Mouse (Mus musculus): ENCODE data around the gene Stpg2.
"Not testable (repeated sequence)": the region's sequence is repeated elsewhere in the genome, so short reads cannot be mapped to it uniquely, and the experiment has no call there.

Gene Stpg2

GRCm38 (mm10) chr3:139205444-139205998, at the start of gene Stpg2:
Gene Stpg2, plus strand, starts transcription at chr3:139205694.
- peak; percentile 98 for ATAC-seq (ENCODE audit: insufficient number of reproducible peaks, low FRiP score, low TSS enrichment)

- no peak for ATAC-seq (ENCODE audit: insufficient number of reproducible peaks, low FRiP score, low TSS enrichment)
Observed at GRCm38 (mm10) chr3:139162146-139162545, 43.3 kb upstream of the Stpg2 start.

- ATAC-seq (ENCODE audit: insufficient number of reproducible peaks, low FRiP score, low TSS enrichment), result no peak
Observed at GRCm38 (mm10) chr3:139162658-139163057, 42.8 kb upstream of the Stpg2 start.

GRCm38 (mm10) chr3:139168510-139169269, 36.8 kb upstream of the Stpg2 start:
- no peak for ATAC-seq (ENCODE audit: insufficient number of reproducible peaks, low FRiP score, low TSS enrichment)

GRCm38 (mm10) chr3:139169740-139170139, 35.8 kb upstream of the Stpg2 start:
- ATAC-seq (ENCODE audit: insufficient number of reproducible peaks, low FRiP score, low TSS enrichment), result no peak

GRCm38 (mm10) chr3:139176936-139177335, 28.6 kb upstream of the Stpg2 start:
- ATAC-seq (ENCODE audit: insufficient number of reproducible peaks, low FRiP score, low TSS enrichment), result no peak

- ATAC-seq (ENCODE audit: insufficient number of reproducible peaks, low FRiP score, low TSS enrichment), result no peak
Observed at GRCm38 (mm10) chr3:139191541-139191940, 14.0 kb upstream of the Stpg2 start.

GRCm38 (mm10) chr3:139193917-139194316, 11.6 kb upstream of the Stpg2 start:
- ATAC-seq (ENCODE audit: insufficient number of reproducible peaks, low FRiP score, low TSS enrichment), result no peak

GRCm38 (mm10) chr3:139198412-139198811, 7.1 kb upstream of the Stpg2 start:
- ATAC-seq (ENCODE audit: insufficient number of reproducible peaks, low FRiP score, low TSS enrichment), result no peak

- no peak for ATAC-seq (ENCODE audit: insufficient number of reproducible peaks, low FRiP score, low TSS enrichment)
Observed at GRCm38 (mm10) chr3:139200324-139200723, 5.2 kb upstream of the Stpg2 start.

GRCm38 (mm10) chr3:139216945-139217344, 11.5 kb downstream of the Stpg2 start:
- no peak for ATAC-seq (ENCODE audit: insufficient number of reproducible peaks, low FRiP score, low TSS enrichment)

GRCm38 (mm10) chr3:139225123-139225522, 19.6 kb downstream of the Stpg2 start:
- no peak for ATAC-seq (ENCODE audit: insufficient number of reproducible peaks, low FRiP score, low TSS enrichment)

GRCm38 (mm10) chr3:139226811-139227210, 21.3 kb downstream of the Stpg2 start:
- ATAC-seq (ENCODE audit: insufficient number of reproducible peaks, low FRiP score, low TSS enrichment), result no peak

GRCm38 (mm10) chr3:139245219-139245618, 39.7 kb downstream of the Stpg2 start:
- no peak for ATAC-seq (ENCODE audit: insufficient number of reproducible peaks, low FRiP score, low TSS enrichment)

- ATAC-seq (ENCODE audit: insufficient number of reproducible peaks, low FRiP score, low TSS enrichment), result no peak
Observed at GRCm38 (mm10) chr3:139246508-139246907, 41.0 kb downstream of the Stpg2 start.

- not testable (repeated sequence) for ATAC-seq (ENCODE audit: insufficient number of reproducible peaks, low FRiP score, low TSS enrichment)
Observed at GRCm38 (mm10) chr3:139262359-139262758, 56.9 kb downstream of the Stpg2 start.

- no peak for ATAC-seq (ENCODE audit: insufficient number of reproducible peaks, low FRiP score, low TSS enrichment)
Observed at GRCm38 (mm10) chr3:139297909-139298308, 92.4 kb downstream of the Stpg2 start.

GRCm38 (mm10) chr3:139308078-139308809, 102.8 kb downstream of the Stpg2 start:
- ATAC-seq (ENCODE audit: insufficient number of reproducible peaks, low FRiP score, low TSS enrichment), result 0 out of 2 replicates have a peak, but pooled peaks have one; percentile 45

GRCm38 (mm10) chr3:139311721-139312120, 106.2 kb downstream of the Stpg2 start:
- no peak for ATAC-seq (ENCODE audit: insufficient number of reproducible peaks, low FRiP score, low TSS enrichment)

GRCm38 (mm10) chr3:139380494-139380893, 175.0 kb downstream of the Stpg2 start:
- ATAC-seq (ENCODE audit: insufficient number of reproducible peaks, low FRiP score, low TSS enrichment), result no peak

All from cerebellum, adult (tissue).